Comparison of ENCODE assay signal across 8 mouse cellular contexts in genomic region chr15:89074613-89075477, GRCm38 (mm10). TPM values are rescaled to one million over a fixed set of nuclear protein-coding genes. Genes with fewer than 3 reads are reported as not detected.
DNase-seq lines count a peak whose midpoint lies in the region; ATAC-seq lines count a peak whose summit lies in the region.

Trabd (plus strand) TSS chr15:89075124.

- 19% methylated on average over 11 of the region's 11 CpGs for WGBS in forebrain, embryonic 12.5 days

- peak within 1 kb of the TSS; percentile 75 for H3K4me2 ChIP-seq in forebrain, embryonic 12.5 days

- no peaks in the 10 kb centered on the region for H3K9me3 ChIP-seq in erythroblast, embryonic 14.5 days (ENCODE audit: control insufficient read depth, low read length)
- H3K9me3 ChIP-seq in forebrain, embryonic 12.5 days, result no peaks in the 10 kb centered on the region

- peaks cover 41% of the 10 kb centered on the region for H3K4me1 ChIP-seq in erythroblast, embryonic 14.5 days (ENCODE audit: control insufficient read depth)
- H3K4me1 ChIP-seq in forebrain, embryonic 12.5 days, result peaks cover 38% of the 10 kb centered on the region

- intact Hi-C loops in heart, postnatal 25 days (cut with DNase I), result loop anchor here (5.0 kb wide), 3 partner anchors 122 to 253 kb away; partner anchors contain the start of genes Dennd6b and Ppp6r2
- intact Hi-C loops in left cerebral cortex, postnatal 25 days (cut with DNase I), result loop anchor here (5.0 kb wide), 1 partner anchor 248 kb away; no protein-coding TSS in a partner anchor

- DNase-seq in MN1 (ENCODE audit: low spot score), result peak; percentile 51
- DNase-seq in heart, postnatal 25 days (ENCODE audit: low spot score), result no peak
- DNase-seq in left cerebral cortex, postnatal 25 days (ENCODE audit: low spot score in 2 of 2), result peak in 1 of 2 experiments; percentile 28
- no peak for DNase-seq in c-Kit-positive CD71-positive TER-119-positive erythroid progenitor cells, embryonic 14.5 days (ENCODE audit: low spot score)

- H3K27ac ChIP-seq in forebrain, embryonic 12.5 days, result peak within 1 kb of the TSS; percentile 84

- no peak for ATAC-seq in erythroblast, adult 5-6 weeks (replicated peaks; ENCODE audit: low FRiP score, poor library complexity, severe bottlenecking)
- ATAC-seq in forebrain, embryonic 12.5 days (ENCODE audit: low FRiP score), result no peak; the same call in 1 of the 2 replicates
- ATAC-seq in monocyte, adult 5-6 weeks (replicated peaks; ENCODE audit: insufficient number of reproducible peaks, low FRiP score, low TSS enrichment, poor library complexity, severe bottlenecking), result no peak

- peaks cover 18% of the 10 kb centered on the region for H3K27me3 ChIP-seq in erythroblast, embryonic 14.5 days (ENCODE audit: control insufficient read depth)
- peaks cover 13% of the 10 kb centered on the region for H3K27me3 ChIP-seq in forebrain, embryonic 12.5 days

- peak within 1 kb of the TSS; percentile 87 for H3K4me3 ChIP-seq in erythroblast, embryonic 14.5 days (replicated peaks)
- H3K4me3 ChIP-seq in forebrain, embryonic 12.5 days (replicated peaks), result peak within 1 kb of the TSS; percentile 88

- H3K9ac ChIP-seq in forebrain, embryonic 12.5 days, result peak within 1 kb of the TSS; percentile 81

- peaks cover 1% of the 10 kb centered on the region; the same call in 1 of the 2 replicates for H3K36me3 ChIP-seq in erythroblast, embryonic 14.5 days (ENCODE audit: control insufficient read depth)
- H3K36me3 ChIP-seq in forebrain, embryonic 12.5 days (replicated peaks), result no peaks in the 10 kb centered on the region

RNA-seq across cellular contexts. Expression of gene Trabd, which starts in this region (rescaled TPM):
- polyA plus RNA-seq in erythroblast, embryonic 14.5 days (2012), result 1.7 and 1.9 TPM in 2 replicates
- total RNA-seq in erythroblast, adult 5-6 weeks (2015; ENCODE audit: low replicate concordance), result 2.7 and 11.9 TPM in 2 replicates
- 6.3 and 8.3 TPM in 2 replicates for total RNA-seq in erythroblast, adult 5-6 weeks (2017; ENCODE audit: low replicate concordance)
- polyA plus RNA-seq in forebrain, embryonic 12.5 days (2016; fragmentation: Nextera tagmentation; extraction: Ambion mirVana), result 46.3 and 48.8 TPM in 2 replicates
- 10 to 100 TPM; 44.2 to 45.5 TPM for total RNA-seq in heart, postnatal 25 days (2021)
- total RNA-seq in left cerebral cortex, postnatal 25 days (2021), result 10 to 100 TPM; 15.8 to 17.9 TPM
- total RNA-seq in monocyte, adult 5-6 weeks (2017), result 39.1 to 48.0 TPM (median 42.2 TPM) in 3 replicates

Comparison
In these comparisons a context has a peak if more than half of its experiments do, and no peak if none do; other contexts are left out.
1. RNA of gene Trabd (polyA plus RNA-seq): 46.3 to 48.8 TPM in forebrain, embryonic 12.5 days; 1.7 to 1.9 TPM in erythroblast, embryonic 14.5 days; every median in the first group is over 10 times any median in the second.